Mouse (Mus musculus): ENCODE results near the gene Abcg5. TPM values are rescaled to one million over a fixed set of nuclear protein-coding genes. Genes with fewer than 3 reads are reported as not detected.

Abcg5 gene
- total RNA-seq, 2 experiments from 2014 or later: not detected

GRCm38 (mm10) chr17:84620610-84621009 lies 62.2 kb downstream of the Abcg5 start:
- DNase-seq (ENCODE audit: low spot score in 2 of 2): no peak
- intact Hi-C loops (cut with DNase I): no loop called here

DNA sequence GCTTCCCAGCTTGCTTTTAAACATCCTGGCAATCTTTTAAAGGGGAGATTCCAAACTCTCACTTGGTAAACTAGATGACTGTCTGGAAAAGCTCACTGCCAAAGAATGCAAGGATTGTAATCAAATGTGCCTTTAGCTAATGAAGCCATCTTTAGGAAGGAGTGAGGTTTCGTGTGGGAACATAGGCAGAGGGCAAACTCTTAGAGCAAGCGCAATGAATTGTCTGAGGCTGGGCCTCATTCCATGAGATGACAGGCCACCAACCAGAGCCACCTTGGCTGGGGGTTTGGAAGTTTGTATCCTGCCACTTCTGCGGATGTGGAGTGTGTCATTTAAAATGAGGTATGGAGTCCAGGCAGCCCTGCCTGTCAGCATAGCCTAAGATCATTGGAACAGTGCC lies 62.7 kb downstream of the Abcg5 start:
- no peak for DNase-seq (ENCODE audit: low spot score in 2 of 2)
- intact Hi-C loops (cut with DNase I): no loop called here

- DNase-seq (ENCODE audit: low spot score in 2 of 2): no peak
- intact Hi-C loops (cut with DNase I): no loop called here
These were observed 63.7 kb downstream of the Abcg5 start for GRCm38 (mm10) chr17:84619112-84619511.

GRCm38 (mm10) chr17:84617953-84618352 lies 64.9 kb downstream of the Abcg5 start:
- no peak for DNase-seq (ENCODE audit: low spot score in 2 of 2)
- intact Hi-C loops (cut with DNase I): no loop called here

DNA sequence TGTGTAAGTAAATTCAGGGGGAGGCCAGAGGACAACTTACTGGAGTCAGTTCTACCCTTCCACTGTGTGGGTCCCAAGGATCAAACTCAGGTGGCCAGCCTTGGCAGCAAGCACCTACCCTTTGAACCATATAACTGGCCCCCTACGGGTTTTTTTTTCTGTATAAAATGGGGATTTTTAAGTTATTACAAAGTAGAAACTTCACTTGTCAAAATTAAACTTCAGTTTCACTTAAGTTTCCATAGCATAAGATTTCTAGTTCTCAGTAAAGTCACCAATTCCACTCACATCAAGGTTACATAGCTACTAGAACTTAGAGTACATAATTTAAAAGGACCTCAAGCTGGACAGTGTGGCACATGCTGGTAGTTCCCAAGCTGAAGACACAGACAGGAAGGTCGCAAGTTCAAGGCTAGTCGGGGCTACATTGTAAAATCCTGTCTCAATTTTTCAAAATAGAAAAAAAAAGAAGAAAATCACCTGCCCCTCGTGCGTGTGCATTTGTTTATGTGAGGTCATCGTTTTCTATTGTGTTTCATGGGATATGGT lies 66.2 kb downstream of the Abcg5 start:
- intact Hi-C loops (cut with DNase I): no loop called here
- DNase-seq (ENCODE audit: low spot score in 2 of 2): no peak

DNA sequence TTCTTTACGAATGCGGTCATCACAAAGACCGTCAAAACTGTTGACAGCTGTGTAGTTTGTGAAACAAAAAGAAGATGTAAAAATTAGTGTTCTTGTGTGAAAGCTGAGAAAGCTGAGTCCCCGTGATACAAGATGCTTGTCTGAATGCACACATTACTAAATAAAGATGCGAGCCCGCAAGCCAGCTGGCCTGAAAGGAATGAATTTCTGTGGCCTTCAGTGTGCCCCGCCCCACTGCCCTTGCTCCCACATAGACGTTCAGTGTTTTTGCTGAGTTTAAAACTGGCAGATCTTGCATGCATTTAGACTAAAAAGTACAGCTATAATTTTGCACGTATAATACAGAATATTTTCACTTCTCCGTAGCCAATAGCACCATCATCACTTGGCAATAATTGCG lies 67.0 kb downstream of the Abcg5 start:
- intact Hi-C loops (cut with DNase I): no loop called here
- no peak for DNase-seq (ENCODE audit: low spot score in 2 of 2)

GRCm38 (mm10) chr17:84611971-84612370 lies 70.8 kb downstream of the Abcg5 start:
- DNase-seq (ENCODE audit: low spot score in 2 of 2): no peak
- intact Hi-C loops (cut with DNase I): no loop called here

DNA sequence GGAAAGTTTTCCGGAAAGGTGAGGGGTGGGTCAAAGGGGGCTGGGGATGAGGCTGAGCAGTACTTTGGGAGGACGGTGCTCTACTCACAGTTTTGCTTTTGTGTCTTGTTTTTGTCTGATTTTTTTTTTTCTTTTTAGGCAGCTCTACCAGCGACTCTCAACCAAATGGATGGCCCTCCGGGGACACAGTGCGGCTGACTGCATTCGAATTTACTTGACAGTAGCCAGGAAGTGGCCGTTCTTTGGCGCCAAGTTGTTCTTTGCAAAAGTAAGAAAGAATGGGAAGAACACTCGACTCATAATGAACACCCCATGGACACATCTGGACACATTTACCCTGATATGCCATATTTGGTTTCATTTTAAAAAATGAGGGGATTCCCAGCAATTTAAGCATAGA lies 71.3 kb downstream of the Abcg5 start:
- DNase-seq (ENCODE audit: low spot score in 2 of 2): no peak
- intact Hi-C loops (cut with DNase I): no loop called here

- intact Hi-C loops (cut with DNase I): no loop called here
- DNase-seq (ENCODE audit: low spot score in 2 of 2): no peak
These were observed 74.2 kb downstream of the Abcg5 start for GRCm38 (mm10) chr17:84608606-84609005.

Other genes with a start within 250 kb of the Abcg5 start
- gene Thada, start 216.8 kb downstream of the Abcg5 start, total RNA-seq (2021): 10 to 100 TPM; 11.4 to 14.1 TPM
- gene Plekhh2, start 171.1 kb downstream of the Abcg5 start, total RNA-seq (2021): 1 to 10 TPM; 4.6 to 5.1 TPM
- 10 to 100 TPM; 22.1 to 24.3 TPM for gene Dync2li1, start 56.5 kb downstream of the Abcg5 start, total RNA-seq (2021)
- gene Abcg8, start 6.7 kb downstream of the Abcg5 start, total RNA-seq (2021): under 1 TPM in 1 of 2 experiments, not detected in 1; 0.15 TPM
- gene Lrpprc, start 107.8 kb upstream of the Abcg5 start, total RNA-seq (2021): 10 to 100 TPM; 63.5 to 66.2 TPM

All from left cerebral cortex, postnatal 14 days (tissue).